Mouse (Mus musculus): ENCODE data around the gene B3gntl1. TPM values are rescaled to one million over a fixed set of nuclear protein-coding genes. Genes with fewer than 3 reads are reported as not detected.

B3gntl1 gene
- total RNA-seq, 4 experiments from 2014 or later, result 4.0 to 5.7 (median 5.2) TPM

- DNase-seq (ENCODE audit: low spot score), result no peak
These were observed 24.8 kb downstream of the B3gntl1 start for GRCm38 (mm10) chr11:121648166-121648565.

GRCm38 (mm10) chr11:121647321-121647720 is 25.6 kb downstream of the B3gntl1 start:
- no peak for DNase-seq (ENCODE audit: low spot score)

- DNase-seq (ENCODE audit: low spot score), result no peak
These were observed 27.6 kb downstream of the B3gntl1 start for GRCm38 (mm10) chr11:121645394-121645793.

GRCm38 (mm10) chr11:121641501-121642145 is 31.3 kb downstream of the B3gntl1 start:
- no peak for DNase-seq (ENCODE audit: low spot score)

- no peak for DNase-seq (ENCODE audit: low spot score)
These were observed 36.3 kb downstream of the B3gntl1 start for GRCm38 (mm10) chr11:121636646-121637045.

GRCm38 (mm10) chr11:121631410-121631809 is 41.5 kb downstream of the B3gntl1 start:
- no peak for DNase-seq (ENCODE audit: low spot score)

- DNase-seq (ENCODE audit: low spot score), result peak; percentile 19
These were observed 42.5 kb downstream of the B3gntl1 start for GRCm38 (mm10) chr11:121630406-121630805.

- DNase-seq (ENCODE audit: low spot score), result no peak
These were observed 43.4 kb downstream of the B3gntl1 start for GRCm38 (mm10) chr11:121629529-121629928.

- no peak for DNase-seq (ENCODE audit: low spot score)
These were observed 45.4 kb downstream of the B3gntl1 start for GRCm38 (mm10) chr11:121627521-121627920.

- DNase-seq (ENCODE audit: low spot score), result no peak
These were observed 47.9 kb downstream of the B3gntl1 start for GRCm38 (mm10) chr11:121625007-121625406.

GRCm38 (mm10) chr11:121617371-121617770 is 55.6 kb downstream of the B3gntl1 start:
- no peak for DNase-seq (ENCODE audit: low spot score)

- DNase-seq (ENCODE audit: low spot score), result no peak
These were observed 56.5 kb downstream of the B3gntl1 start for GRCm38 (mm10) chr11:121616501-121616900.

GRCm38 (mm10) chr11:121615961-121616485 is 56.9 kb downstream of the B3gntl1 start:
- no peak for DNase-seq (ENCODE audit: low spot score)

GRCm38 (mm10) chr11:121610976-121611375 is 62.0 kb downstream of the B3gntl1 start:
- no peak for DNase-seq (ENCODE audit: low spot score)

GRCm38 (mm10) chr11:121605604-121606003 is 67.3 kb downstream of the B3gntl1 start:
- DNase-seq (ENCODE audit: low spot score), result no peak

GRCm38 (mm10) chr11:121601422-121601821 is 71.5 kb downstream of the B3gntl1 start:
- DNase-seq (ENCODE audit: low spot score), result no peak

- no peak for DNase-seq (ENCODE audit: low spot score)
These were observed 75.7 kb downstream of the B3gntl1 start for GRCm38 (mm10) chr11:121597254-121597653.

GRCm38 (mm10) chr11:121581856-121582255 is 91.1 kb downstream of the B3gntl1 start:
- no peak for DNase-seq (ENCODE audit: low spot score)

Other genes starting within 250 kb of the B3gntl1 start
- 10 to 100 TPM; 26.4 to 33.5 (median 30.8) TPM for gene Fn3k, start 238.2 kb downstream of the B3gntl1 start, total RNA-seq (2022)
- gene Tbcd, start 221.2 kb downstream of the B3gntl1 start, total RNA-seq (2022), result 10 to 100 TPM; 11.7 to 13.9 (median 12.5) TPM
- under 1 TPM; 0.24 to 0.35 (median 0.25) TPM for gene Zfp750, start 153.8 kb downstream of the B3gntl1 start, total RNA-seq (2022)
- gene Metrnl, start 28.4 kb upstream of the B3gntl1 start, total RNA-seq (2022), result 10 to 100 TPM; 15.1 to 20.3 (median 19.2) TPM
- under 1 TPM; 0.16 to 0.34 (median 0.18) TPM for gene Ptchd3, start 157.1 kb upstream of the B3gntl1 start, total RNA-seq (2022)